Mouse (Mus musculus): ENCODE results near the gene Tas2r107.
"Not testable (repeated sequence)": the region's sequence is repeated elsewhere in the genome, so short reads cannot be mapped to it uniquely, and the experiment has no call there.

Tas2r107 gene

DNA sequence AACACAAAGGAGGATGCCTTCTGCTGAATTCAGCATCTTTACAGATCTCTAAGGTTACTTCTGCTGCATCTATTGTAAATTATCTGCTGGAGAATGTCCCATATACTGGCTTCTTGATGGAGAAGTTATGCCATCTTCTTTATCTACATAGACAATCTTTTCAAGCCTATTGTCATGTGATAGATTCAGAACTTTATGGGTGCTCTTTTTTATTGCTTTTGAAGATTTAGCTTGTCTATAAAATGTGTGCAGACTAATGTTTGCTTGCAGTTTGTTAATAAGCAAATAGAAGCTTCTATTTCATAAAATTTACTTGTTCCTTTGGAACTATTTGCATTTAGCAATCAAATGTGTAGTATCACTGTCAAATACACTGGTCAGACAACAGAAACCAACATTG is at the start of gene Tas2r107:
Gene Tas2r107 (minus strand): TSS at position 101 of the 400 bp plus-strand sequence.
- in situ Hi-C loops (cut with MboI), result no loop called here

DNA sequence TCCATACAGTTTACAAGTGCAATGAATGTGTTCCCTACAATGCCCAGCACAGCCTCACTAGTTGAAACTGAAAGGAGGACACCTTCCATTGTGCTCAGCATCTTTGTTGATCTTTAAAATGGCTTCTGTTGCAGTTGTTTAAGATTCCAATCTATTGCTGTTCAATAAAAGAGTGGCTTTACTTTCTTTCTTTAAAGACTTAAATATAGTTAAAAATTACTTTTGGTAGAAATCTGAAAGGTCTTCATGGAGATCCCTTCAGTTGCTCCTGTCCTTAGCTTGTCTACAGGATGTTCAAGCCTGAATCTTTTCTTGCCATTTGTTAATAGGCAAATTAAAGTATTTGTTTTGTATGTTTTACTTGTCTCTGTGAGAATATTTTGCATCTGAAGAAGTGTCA is 30.0 kb upstream of the Tas2r107 start, which contains the start of gene Tas2r114:
Gene Tas2r114 (minus strand): TSS at position 101 of the 400 bp plus-strand sequence.
- in situ Hi-C loops (cut with MboI), result no loop called here

GRCm38 (mm10) chr6:131687395-131687794 is 27.4 kb upstream of the Tas2r107 start, which contains the start of gene Tas2r105:
Gene Tas2r105, minus strand, starts transcription at chr6:131687495.
- in situ Hi-C loops (cut with MboI), result no loop called here

DNA sequence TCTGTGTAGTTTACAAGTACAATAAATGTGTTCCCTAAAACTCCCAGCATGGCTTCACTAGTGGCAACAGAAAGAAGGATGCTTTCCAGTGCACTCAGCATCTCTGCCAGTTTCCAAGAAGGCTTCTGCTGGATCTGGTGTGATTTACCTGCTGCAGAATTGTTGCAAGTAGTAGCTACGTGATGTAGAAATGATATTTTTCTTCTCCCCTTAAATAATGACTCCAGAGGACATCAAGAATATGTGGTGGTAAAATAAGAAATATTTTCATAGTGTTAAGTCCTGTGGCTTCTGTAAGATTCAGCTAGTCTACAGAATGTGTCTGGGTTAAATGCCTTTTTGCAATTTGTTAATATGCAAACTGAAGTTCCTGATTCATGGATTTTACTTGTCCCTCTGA is 25.7 kb upstream of the Tas2r107 start, which contains the start of gene Tas2r104:
Gene Tas2r104 (minus strand): TSS at position 101 of the 400 bp plus-strand sequence.
- in situ Hi-C loops (cut with MboI), result no loop called here

DNA sequence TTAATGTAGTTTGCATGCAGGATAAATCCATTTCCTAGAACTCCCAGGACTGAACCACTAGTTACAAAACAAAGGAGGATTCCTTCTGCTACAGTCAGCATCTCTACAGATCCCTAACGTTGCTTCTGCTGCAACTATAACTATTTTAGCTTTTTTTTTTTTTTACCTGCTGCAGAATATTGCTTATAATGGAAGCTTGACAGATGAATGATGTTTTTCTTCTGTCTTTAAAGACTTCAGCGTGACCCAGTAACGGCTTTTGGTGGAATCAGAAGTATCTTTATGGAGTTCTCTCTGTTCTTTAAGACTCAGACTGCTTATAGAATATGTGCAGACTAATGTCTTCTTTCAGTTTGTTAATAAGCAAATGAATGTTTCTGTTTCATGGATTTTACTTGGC is 18.8 kb upstream of the Tas2r107 start, which contains the start of gene Tas2r106:
Gene Tas2r106 (minus strand): TSS at position 101 of the 400 bp plus-strand sequence.
- in situ Hi-C loops (cut with MboI), result no loop called here

GRCm38 (mm10) chr6:131630812-131631211 is 29.1 kb downstream of the Tas2r107 start, which contains the start of gene Tas2r130:
Gene Tas2r130, minus strand, starts transcription at chr6:131630912.
- in situ Hi-C loops (cut with MboI), result no loop called here

GRCm38 (mm10) chr6:131609956-131610355 is 50.0 kb downstream of the Tas2r107 start:
- in situ Hi-C loops (cut with MboI), result not testable (repeated sequence)
